Mouse (Mus musculus) spleen, postnatal 10 days (tissue): ENCODE measurements at regions not wholly inside any gene's neighbourhood (a gene's known extent, or its start where the extent isn't known, plus 50 kb on each side); places are given as distances from the start of the nearest gene placed in this dataset.

Experiments used
- DNase-seq, 2 experiments: peaks; one replicate each; pipeline ENCODE4 v3.0.0; 2021 to 2022; ENCODE audit warnings: low spot score in 2 of 2

GRCm38 (mm10) chr11:19350331-19351242, 331.8 kb upstream of the Meis1 start:
- DNase-seq: no peak

- no peak for DNase-seq
These were observed 332.5 kb upstream of the Meis1 start for GRCm38 (mm10) chr11:19351243-19351787.

DNA sequence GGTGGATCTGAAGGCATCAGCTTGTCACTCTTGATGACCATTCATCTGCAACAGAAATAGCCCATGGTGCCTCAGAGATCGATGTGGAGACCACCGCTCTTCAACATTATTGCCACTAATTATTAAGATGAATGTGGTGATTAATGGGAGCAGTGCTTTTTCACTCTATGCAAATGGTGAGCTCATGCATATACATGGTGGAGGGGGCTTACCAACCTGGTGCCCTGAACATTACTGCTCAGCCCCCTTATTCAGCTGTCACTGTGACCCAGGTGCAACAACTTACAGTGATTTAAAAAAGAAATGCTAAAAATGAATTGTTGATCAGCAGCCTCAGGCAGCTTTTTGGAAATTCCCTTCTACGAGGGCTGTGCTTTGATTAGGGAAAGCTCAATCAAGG, 334.9 kb upstream of the Meis1 start:
- DNase-seq: no peak

DNA sequence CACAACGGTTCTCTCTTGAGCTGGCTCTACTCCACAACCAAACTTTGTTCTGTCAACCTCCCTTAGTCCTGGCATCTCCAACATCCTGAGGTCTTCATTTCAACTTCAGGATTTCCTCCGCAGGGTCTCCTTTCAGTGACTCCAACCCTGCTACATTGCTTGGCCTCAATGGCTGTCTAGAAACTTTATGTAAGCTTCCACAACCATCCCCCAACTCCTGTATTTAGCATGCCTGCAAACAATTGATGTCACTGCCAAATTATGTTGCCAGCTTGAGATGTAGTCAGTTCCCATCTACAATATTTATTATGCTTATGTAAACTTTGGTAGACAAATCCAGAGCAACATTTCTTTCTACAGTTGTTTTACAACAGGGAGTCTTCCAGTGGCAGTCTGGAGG, 336.4 kb upstream of the Meis1 start:
- no peak for DNase-seq

DNA sequence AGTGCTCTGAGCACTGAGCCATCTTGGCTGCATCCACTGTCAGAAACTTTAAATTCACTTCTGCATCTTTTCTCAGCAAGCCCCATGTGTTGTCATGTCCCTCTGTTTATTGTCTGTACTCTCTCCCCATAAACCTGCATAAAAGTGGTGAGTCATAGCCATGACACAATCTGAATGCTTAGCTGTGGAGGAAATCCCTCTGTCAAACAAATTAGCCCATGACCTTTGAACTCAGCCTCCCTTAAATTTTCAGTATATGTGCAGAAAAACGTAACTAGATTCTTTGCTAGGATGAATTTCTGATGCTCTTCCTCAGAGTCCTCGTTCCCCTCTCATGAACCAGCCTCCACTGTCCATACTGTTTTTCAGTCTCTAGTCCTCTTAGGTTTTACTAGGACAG, 337.4 kb upstream of the Meis1 start:
- no peak for DNase-seq

DNA sequence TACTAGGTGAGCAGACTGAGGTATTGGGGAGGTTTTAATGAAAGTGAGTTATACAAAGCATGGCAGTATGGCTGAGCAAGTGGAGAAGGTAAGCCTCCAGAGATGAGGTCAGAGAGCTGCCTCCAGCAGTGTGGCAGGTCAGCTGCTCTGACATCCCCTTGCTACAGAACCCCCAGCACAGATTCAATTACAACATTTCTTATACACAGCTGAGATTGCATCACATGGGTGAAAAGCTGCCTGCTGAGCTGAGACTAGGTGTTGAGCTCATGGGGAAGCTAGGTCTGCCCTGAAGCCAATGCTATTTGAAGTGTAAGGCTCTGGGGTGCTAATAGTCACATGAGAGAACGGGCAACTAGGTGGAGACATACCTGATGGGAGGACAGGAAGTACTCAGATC, 350.4 kb upstream of the Meis1 start:
- DNase-seq: no peak

DNA sequence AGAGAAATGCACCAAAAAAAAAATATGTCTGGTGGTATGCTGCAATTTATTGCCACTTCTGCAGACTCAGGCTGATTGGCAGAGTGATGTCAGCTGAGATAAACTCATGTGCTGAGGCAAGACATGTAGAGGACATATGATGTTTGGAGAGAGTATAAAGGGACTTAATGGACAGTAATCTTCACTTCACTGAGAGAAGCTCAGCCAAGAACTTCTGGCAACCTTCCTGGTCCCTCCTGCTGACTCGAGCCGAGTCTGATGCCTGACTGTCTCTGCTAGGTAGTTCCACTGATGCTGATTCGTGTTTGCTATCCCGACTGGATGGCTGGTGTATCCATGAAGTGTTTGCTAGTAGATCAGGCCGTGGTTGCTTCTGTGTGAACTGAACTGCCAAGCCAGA, 354.7 kb upstream of the Meis1 start:
- no peak for DNase-seq

DNA sequence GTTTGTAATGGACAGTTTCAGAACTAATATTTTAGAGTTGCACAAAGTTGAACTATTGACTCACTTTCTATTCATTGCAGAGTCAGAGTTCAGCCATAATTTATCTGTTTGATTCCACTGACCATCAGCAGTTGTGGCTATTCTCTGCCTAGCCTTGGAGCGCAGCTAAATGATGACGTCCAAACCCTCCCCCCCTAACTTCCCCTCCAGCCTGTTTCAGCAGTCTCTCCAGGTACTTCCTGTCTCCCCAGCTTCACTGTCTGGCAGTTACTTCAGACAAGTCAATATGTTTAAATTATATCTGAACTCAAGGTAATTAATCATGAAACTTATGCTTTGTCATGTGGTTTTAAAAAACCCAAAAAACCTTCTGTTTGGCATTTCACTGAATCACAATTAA, 362.1 kb upstream of the Meis1 start:
- DNase-seq: no peak

DNA sequence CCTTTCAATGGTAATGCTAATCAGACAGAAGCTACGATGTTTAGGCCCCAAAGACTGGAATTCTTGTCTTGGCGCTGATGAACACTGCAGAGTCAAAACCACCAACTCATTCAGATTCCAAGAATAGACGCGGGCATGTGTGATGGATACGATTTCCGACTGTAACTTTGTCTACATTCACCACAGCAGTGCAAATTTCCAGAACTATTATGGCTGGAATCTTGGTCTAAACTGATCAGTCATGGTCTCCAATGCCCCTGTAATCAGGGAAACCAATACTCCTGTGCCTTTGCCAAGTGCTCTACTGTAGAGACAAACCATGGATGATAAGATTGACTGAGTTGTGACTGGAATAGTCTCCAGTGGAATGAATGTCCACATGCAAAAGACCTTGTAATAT, 370.4 kb upstream of the Meis1 start:
- DNase-seq: no peak

DNA sequence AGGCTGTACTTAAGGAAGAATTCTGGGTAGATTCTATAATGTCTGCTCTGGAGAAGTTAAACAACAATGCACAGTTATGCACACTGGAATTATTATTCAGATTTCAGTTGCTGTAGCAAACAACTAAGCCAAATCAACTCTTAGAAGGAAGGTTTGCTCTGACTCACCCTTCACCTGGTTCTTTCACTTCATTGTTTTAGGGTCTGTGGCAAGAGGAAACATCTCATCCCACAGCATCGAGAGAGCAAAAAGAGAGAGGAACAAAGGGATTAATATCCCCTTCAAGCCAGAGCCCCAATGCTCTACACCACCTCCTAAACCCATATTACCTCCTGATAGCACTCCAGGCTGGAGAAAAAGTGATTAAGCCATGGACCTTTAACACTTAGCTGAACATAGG, 373.4 kb upstream of the Meis1 start:
- DNase-seq: no peak

GRCm38 (mm10) chr11:19394372-19394771, 375.6 kb upstream of the Meis1 start:
- DNase-seq: no peak

GRCm38 (mm10) chr11:19400396-19400795, 381.6 kb upstream of the Meis1 start:
- DNase-seq: no peak

GRCm38 (mm10) chr11:19420143-19420542, 401.4 kb upstream of the Meis1 start:
- DNase-seq: no peak

DNA sequence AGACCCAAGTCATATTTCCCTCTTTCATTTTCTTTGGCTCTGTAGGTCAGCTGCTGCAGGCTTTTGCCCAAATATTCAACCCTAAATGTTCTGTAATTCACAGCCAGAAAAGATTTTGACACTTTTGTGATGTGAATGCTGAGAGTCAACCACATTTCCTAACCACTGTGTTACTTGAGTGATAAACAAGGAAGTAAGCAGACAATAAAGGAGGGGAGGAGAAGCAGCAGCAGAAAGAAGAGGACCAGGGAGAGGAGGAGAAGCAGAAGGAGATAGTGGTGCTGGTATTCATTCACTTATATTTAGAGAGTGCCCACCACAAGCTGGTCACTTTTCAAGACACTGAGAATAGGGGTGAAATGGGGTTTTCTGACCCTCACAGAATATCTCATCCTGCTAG, 404.5 kb upstream of the Meis1 start:
- DNase-seq: no peak

GRCm38 (mm10) chr11:19423841-19424815, 405.3 kb upstream of the Meis1 start:
- DNase-seq: no peak

DNA sequence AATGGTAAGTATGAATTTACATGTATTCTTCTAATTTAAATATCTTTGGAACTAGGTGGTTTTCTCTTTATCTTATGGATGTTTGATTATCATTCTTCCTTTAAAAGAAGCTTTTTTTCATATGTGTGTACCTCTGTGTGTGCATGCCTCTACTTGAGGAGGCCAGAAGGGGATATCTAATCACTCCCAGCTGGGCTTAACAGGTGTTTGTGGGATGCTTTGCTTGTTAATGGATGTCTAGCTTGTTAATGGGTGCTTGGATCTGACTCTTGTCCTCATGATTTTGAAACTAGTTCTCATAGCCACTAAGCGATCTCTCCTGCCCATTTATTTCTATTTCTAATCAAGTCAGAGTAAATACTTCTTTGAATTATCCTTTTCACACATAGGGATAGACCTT, 408.8 kb upstream of the Meis1 start:
- no peak for DNase-seq

- DNase-seq: no peak
These were observed 415.2 kb upstream of the Meis1 start for GRCm38 (mm10) chr11:19433680-19434619.

- DNase-seq: no peak
These were observed 419.6 kb upstream of the Meis1 start for GRCm38 (mm10) chr11:19438385-19438784.

DNA sequence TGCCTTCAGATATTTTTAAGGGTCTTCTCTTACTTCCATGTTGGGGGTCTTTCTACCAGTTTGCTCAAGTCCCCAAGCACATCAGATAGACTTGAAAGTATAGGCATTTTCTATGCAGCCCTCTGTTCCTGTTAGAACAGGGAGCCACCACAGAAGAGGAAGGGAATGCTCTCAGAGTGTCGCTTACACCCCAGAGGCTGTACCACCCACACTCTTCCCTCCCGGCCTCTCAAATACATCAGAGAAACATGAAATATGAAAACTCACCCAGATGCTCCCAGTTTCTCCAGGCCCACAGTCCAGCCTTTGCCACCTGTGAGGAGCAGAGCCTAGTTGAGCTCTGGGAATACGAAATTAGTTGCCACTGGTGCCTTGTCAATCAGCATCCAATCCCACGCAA, 423.2 kb upstream of the Meis1 start:
- no peak for DNase-seq

GRCm38 (mm10) chr11:19455391-19456290, 436.9 kb upstream of the Meis1 start:
- DNase-seq: no peak
